8 mouse cellular contexts compared by ENCODE assay signal in the genomic region with DNA sequence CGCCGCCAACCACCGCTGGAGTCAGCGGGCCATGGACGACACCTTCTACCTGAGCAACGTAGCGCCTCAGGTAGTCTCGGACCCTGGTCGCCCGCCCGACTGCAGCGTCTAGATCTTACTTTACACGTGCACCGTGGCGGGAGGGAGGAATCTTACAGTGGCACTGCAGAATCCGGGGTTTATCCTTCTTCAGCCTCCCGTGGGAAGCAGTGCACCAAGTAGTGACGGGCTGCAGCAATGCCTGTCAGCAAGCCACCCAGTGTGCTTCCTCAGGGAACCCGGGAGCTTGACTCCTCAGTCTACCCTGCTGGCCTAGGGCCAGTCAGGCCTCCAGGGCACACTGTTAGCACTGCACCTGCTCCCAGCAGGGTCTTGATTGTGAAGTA. TPM values are rescaled to one million over a fixed set of nuclear protein-coding genes. Genes with fewer than 3 reads are reported as not detected.
DNase-seq lines count a peak whose midpoint lies in the region; ATAC-seq and TF ChIP-seq lines count a peak whose summit lies in the region.

No protein-coding gene starts in this region.

- no peak overlapping the region for H3K27ac ChIP-seq in embryonic facial prominence, embryonic 11.5 days (replicated peaks; ENCODE audit: low read depth, low read length)
- H3K27ac ChIP-seq in intestine, embryonic 14.5 days (ENCODE audit: low read depth) = peak overlapping the region; percentile 81; the same call in 1 of the 2 replicates
- H3K27ac ChIP-seq in neural tube, embryonic 12.5 days = peak overlapping the region; percentile 77

- peaks cover under 1% of the 10 kb centered on the region; the same call in 1 of the 2 replicates for H3K9me3 ChIP-seq in embryonic facial prominence, embryonic 11.5 days (replicated peaks; ENCODE audit: control insufficient read depth, low read length)
- H3K9me3 ChIP-seq in intestine, embryonic 14.5 days (ENCODE audit: control insufficient read depth, low read length) = 0 out of 2 replicates have a peak, but pooled peaks cover 5% of the 10 kb centered on the region
- 0 out of 2 replicates have a peak, but pooled peaks cover 2% of the 10 kb centered on the region for H3K9me3 ChIP-seq in neural tube, embryonic 12.5 days

- H3K4me3 ChIP-seq in lung, adult 2 months (replicated peaks; ENCODE audit: extremely low read depth, low read depth, low read length) = peak overlapping the region; percentile 70
- H3K4me3 ChIP-seq in embryonic facial prominence, embryonic 11.5 days (ENCODE audit: low read depth, low read length) = peak overlapping the region; percentile 68
- H3K4me3 ChIP-seq in intestine, embryonic 14.5 days (ENCODE audit: low read depth, low read length) = peak overlapping the region; percentile 54
- peak overlapping the region; percentile 69 for H3K4me3 ChIP-seq in neural tube, embryonic 12.5 days

- H3K4me2 ChIP-seq in embryonic facial prominence, embryonic 11.5 days (ENCODE audit: low read depth, low read length) = peak overlapping the region; percentile 98
- H3K4me2 ChIP-seq in intestine, embryonic 14.5 days (ENCODE audit: low read length) = peak overlapping the region; percentile 78
- peak overlapping the region; percentile 87 for H3K4me2 ChIP-seq in neural tube, embryonic 12.5 days (replicated peaks)

- H3K9ac ChIP-seq in embryonic facial prominence, embryonic 11.5 days (replicated peaks; ENCODE audit: low read length) = peak overlapping the region; percentile 69
- H3K9ac ChIP-seq in intestine, embryonic 14.5 days (ENCODE audit: low read length) = peak overlapping the region; percentile 59
- H3K9ac ChIP-seq in neural tube, embryonic 12.5 days = peak overlapping the region; percentile 69

- H3K27me3 ChIP-seq in embryonic facial prominence, embryonic 11.5 days (ENCODE audit: control insufficient read depth, insufficient read depth, low read length) = no peaks in the 10 kb centered on the region
- no peaks in the 10 kb centered on the region for H3K27me3 ChIP-seq in intestine, embryonic 14.5 days (replicated peaks; ENCODE audit: control insufficient read depth, insufficient read depth, low read length)
- H3K27me3 ChIP-seq in neural tube, embryonic 12.5 days (replicated peaks) = peaks cover 3% of the 10 kb centered on the region; the same call in 1 of the 2 replicates

- no peak for DNase-seq in lung, adult 2 months
- no peak for DNase-seq in lung, postnatal 4 days
- DNase-seq in embryonic facial prominence, embryonic 11.5 days (ENCODE audit: low spot score) = no peak
- no peak for DNase-seq in intestine, embryonic 14.5 days (ENCODE audit: low spot score)
- DNase-seq in adrenal gland, adult 8-10 months = no peak
- DNase-seq in left cerebral cortex, adult 11 months (ENCODE audit: low spot score) = no peak
- no peak for DNase-seq in frontal cortex, postnatal 10 days (ENCODE audit: low spot score in 2 of 2)

- TF ChIP-seq POLR2A in lung, adult 2 months (IDR thresholded peaks at IDR 0.05; ENCODE audit: borderline replicate concordance, extremely low read depth, low read depth, low read length) = no peak

- peaks cover 10% of the 10 kb centered on the region for H3K36me3 ChIP-seq in embryonic facial prominence, embryonic 11.5 days (replicated peaks; ENCODE audit: control insufficient read depth, insufficient read depth, low read depth, low read length)
- peaks cover 42% of the 10 kb centered on the region for H3K36me3 ChIP-seq in intestine, embryonic 14.5 days (ENCODE audit: control insufficient read depth, insufficient read depth, low read length)
- H3K36me3 ChIP-seq in neural tube, embryonic 12.5 days = peaks cover 40% of the 10 kb centered on the region

- TF ChIP-seq CTCF in lung, adult 2 months (IDR thresholded peaks at IDR 0.05; ENCODE audit: insufficient read depth, low read length) = no peak

- peaks cover 6% of the 10 kb centered on the region for H3K4me1 ChIP-seq in lung, adult 2 months (ENCODE audit: control insufficient read depth, insufficient read depth, low read length)
- no peaks in the 10 kb centered on the region; the same call in 1 of the 2 replicates for H3K4me1 ChIP-seq in embryonic facial prominence, embryonic 11.5 days (ENCODE audit: control insufficient read depth, insufficient read depth, low read length)
- no peaks in the 10 kb centered on the region; the same call in 1 of the 2 replicates for H3K4me1 ChIP-seq in intestine, embryonic 14.5 days (replicated peaks; ENCODE audit: control insufficient read depth, insufficient read depth, low read length)
- H3K4me1 ChIP-seq in neural tube, embryonic 12.5 days = peaks cover 14% of the 10 kb centered on the region

- ATAC-seq in embryonic facial prominence, embryonic 11.5 days (replicated peaks; ENCODE audit: insufficient number of reproducible peaks, low FRiP score, low TSS enrichment, low read depth) = 0 out of 2 replicates have a peak, but pooled peaks have one; percentile 30
- ATAC-seq in intestine, embryonic 14.5 days (replicated peaks; ENCODE audit: low FRiP score, low TSS enrichment, low read depth) = peak; percentile 3; the same call in 1 of the 2 replicates
- ATAC-seq in neural tube, embryonic 12.5 days (ENCODE audit: low FRiP score, low read depth) = peak; percentile 54; the same call in 1 of the 2 replicates

- WGBS in lung, adult 2 months = 2% methylated on average over 19 of the region's 19 CpGs
- WGBS in embryonic facial prominence, embryonic 11.5 days = 3% methylated on average over 19 of the region's 19 CpGs
- under 1% methylated on average over 19 of the region's 19 CpGs for WGBS in intestine, embryonic 14.5 days
- 3% methylated on average over 19 of the region's 19 CpGs for WGBS in neural tube, embryonic 12.5 days

RNA-seq across cellular contexts. Expression of a gene that starts 0.7 kb away (rescaled TPM):
- 58.1 and 87.9 TPM in 2 replicates for polyA plus RNA-seq in lung, adult 2 months (2012; rRNA removed)
- polyA plus RNA-seq in embryonic facial prominence, embryonic 11.5 days (2014; fragmentation: Nextera tagmentation; extraction: Ambion mirVana) = 14.4 and 16.9 TPM in 2 replicates
- 30.7 and 38.7 TPM in 2 replicates for polyA plus RNA-seq in intestine, embryonic 14.5 days (2014; fragmentation: Nextera tagmentation; extraction: Ambion mirVana)
- 17.1 and 17.7 TPM in 2 replicates for polyA plus RNA-seq in neural tube, embryonic 12.5 days (2016; fragmentation: Nextera tagmentation; extraction: Ambion mirVana)
- total RNA-seq in adrenal gland, adult 8-10 months (2022) = 10 to 100 TPM; 21.9 to 43.0 (median 31.0) TPM

RNA-seq across cellular contexts. Expression of a gene that starts 6.3 kb away (rescaled TPM):
- 18.3 and 18.8 TPM in 2 replicates for polyA plus RNA-seq in lung, adult 2 months (2012; rRNA removed)
- 75.4 and 82.5 TPM in 2 replicates for polyA plus RNA-seq in embryonic facial prominence, embryonic 11.5 days (2014; fragmentation: Nextera tagmentation; extraction: Ambion mirVana)
- 71.1 and 74.1 TPM in 2 replicates for polyA plus RNA-seq in intestine, embryonic 14.5 days (2014; fragmentation: Nextera tagmentation; extraction: Ambion mirVana)
- 59.4 and 61.0 TPM in 2 replicates for polyA plus RNA-seq in neural tube, embryonic 12.5 days (2016; fragmentation: Nextera tagmentation; extraction: Ambion mirVana)
- total RNA-seq in adrenal gland, adult 8-10 months (2022) = 10 to 100 TPM; 22.9 to 28.7 (median 28.4) TPM

RNA-seq across cellular contexts. Expression of a gene that starts 33.7 kb away (rescaled TPM):
- polyA plus RNA-seq in lung, adult 2 months (2012; rRNA removed) = 23.5 and 51.9 TPM in 2 replicates
- polyA plus RNA-seq in embryonic facial prominence, embryonic 11.5 days (2014; fragmentation: Nextera tagmentation; extraction: Ambion mirVana) = 6.7 and 8.1 TPM in 2 replicates
- 13.0 and 15.6 TPM in 2 replicates for polyA plus RNA-seq in intestine, embryonic 14.5 days (2014; fragmentation: Nextera tagmentation; extraction: Ambion mirVana)
- polyA plus RNA-seq in neural tube, embryonic 12.5 days (2016; fragmentation: Nextera tagmentation; extraction: Ambion mirVana) = 12.5 and 12.7 TPM in 2 replicates
- total RNA-seq in adrenal gland, adult 8-10 months (2022) = 10 to 100 TPM; 21.3 to 27.4 (median 22.8) TPM

RNA-seq across cellular contexts. Expression of a gene that starts 38.4 kb away (rescaled TPM):
- 43.3 and 56.6 TPM in 2 replicates for polyA plus RNA-seq in lung, adult 2 months (2012; rRNA removed)
- 11.0 and 14.1 TPM in 2 replicates for polyA plus RNA-seq in embryonic facial prominence, embryonic 11.5 days (2014; fragmentation: Nextera tagmentation; extraction: Ambion mirVana)
- 8.9 and 10.5 TPM in 2 replicates for polyA plus RNA-seq in intestine, embryonic 14.5 days (2014; fragmentation: Nextera tagmentation; extraction: Ambion mirVana)
- 8.2 and 11.3 TPM in 2 replicates for polyA plus RNA-seq in neural tube, embryonic 12.5 days (2016; fragmentation: Nextera tagmentation; extraction: Ambion mirVana)
- 10 to 100 TPM; 58.6 to 71.5 (median 64.5) TPM for total RNA-seq in adrenal gland, adult 8-10 months (2022)

RNA-seq across cellular contexts. Expression of a gene that starts 47.6 kb away (rescaled TPM):
- 52.0 and 56.6 TPM in 2 replicates for polyA plus RNA-seq in lung, adult 2 months (2012; rRNA removed)
- polyA plus RNA-seq in embryonic facial prominence, embryonic 11.5 days (2014; fragmentation: Nextera tagmentation; extraction: Ambion mirVana) = 5.2 and 5.3 TPM in 2 replicates
- polyA plus RNA-seq in intestine, embryonic 14.5 days (2014; fragmentation: Nextera tagmentation; extraction: Ambion mirVana) = 9.1 and 9.5 TPM in 2 replicates
- polyA plus RNA-seq in neural tube, embryonic 12.5 days (2016; fragmentation: Nextera tagmentation; extraction: Ambion mirVana) = 10.6 and 11.1 TPM in 2 replicates
- total RNA-seq in adrenal gland, adult 8-10 months (2022) = 10 to 100 TPM; 45.6 to 74.7 (median 58.5) TPM

Comparison
In these comparisons a context has a peak if more than half of its experiments do, and no peak if none do; other contexts are left out.
1. ATAC-seq: peak in every context shown above with its lines; median percentile 54 in neural tube, embryonic 12.5 days; 30 in embryonic facial prominence, embryonic 11.5 days; 3 in intestine, embryonic 14.5 days.